Mouse (Mus musculus) heart, adult 2 months (tissue): ENCODE measurements around the gene Tgtp2.

Experiments
- CTCF ChIP-seq: fragments of 200-600 bp; IDR thresholded peaks from 2 replicates; pipeline ENCODE4 v1.8.1; 2022; ENCODE audit warnings: antibody characterized with exemption, mild to moderate bottlenecking, moderate library complexity
- POLR2A ChIP-seq: fragments of 200-500 bp; IDR thresholded peaks from 2 replicates; pipeline ENCODE4 v1.6.1; 2011; ENCODE audit warnings: mild to moderate bottlenecking, low read depth, low read length, control low read depth; ENCODE audit not compliant: insufficient read depth

GRCm38 (mm10) chr11:49084385-49084784, 20.4 kb upstream of the Tgtp2 start:
- TF ChIP-seq POLR2A (no peak), CTCF (no peak)
